Mouse (Mus musculus) ES-E14 (cell line): Measurements from ENCODE around the gene Slc41a2. TPM values are rescaled to one million over a fixed set of nuclear protein-coding genes. Genes with fewer than 3 reads are reported as not detected.

ENCODE experiments used
- DNase-seq: peaks from one replicate; pipeline ENCODE4 v3.0.0-alpha.2; 2013; ENCODE audit warnings: low read depth, low spot score
- H3K27ac ChIP-seq: 2 replicates; pipeline ENCODE4 v1.5.1; 2012; ENCODE audit warnings: low read depth, mild to moderate bottlenecking, low read length, moderate library complexity, mixed read lengths; ENCODE audit not compliant: poor library complexity, insufficient read depth, severe bottlenecking
- H3K36me3 ChIP-seq: 2 replicates; pipeline ENCODE4 v1.6.1; 2012; ENCODE audit warnings: mild to moderate bottlenecking, low read length, moderate library complexity, mixed read lengths; ENCODE audit not compliant: control insufficient read depth, poor library complexity, insufficient read depth, severe bottlenecking
- H3K4me1 ChIP-seq, 2 experiments: fragments of 150-350 bp in 1 of 2; sonication (generic) in 1 of 2; 2 replicates each; pipeline ENCODE4 v1.6.1; 2012; ENCODE audit warnings: low read length in 2 of 2, mild to moderate bottlenecking in 1 of 2, mixed read lengths in 1 of 2; ENCODE audit not compliant: control insufficient read depth in 2 of 2, insufficient read depth in 2 of 2, poor library complexity in 1 of 2
- H3K4me3 ChIP-seq, 2 experiments: fragments of 150-350 bp in 1 of 2; sonication (generic) in 1 of 2; 2 replicates each; pipeline ENCODE4 v1.5.1; 2012; ENCODE audit warnings: low read length in 2 of 2, low read depth in 1 of 2, mild to moderate bottlenecking in 1 of 2, mixed read lengths in 1 of 2; ENCODE audit not compliant: insufficient read depth in 1 of 2, poor library complexity in 1 of 2, severe bottlenecking in 1 of 2
- H3K9ac ChIP-seq: 2 replicates; pipeline ENCODE4 v1.6.1; 2012; ENCODE audit warnings: low read depth, mild to moderate bottlenecking, low read length, mixed read lengths; ENCODE audit not compliant: poor library complexity, insufficient read depth, severe bottlenecking
- H3K9me3 ChIP-seq: fragments of 150-350 bp; sonication (generic); 2 replicates; pipeline ENCODE4 v1.6.1; 2012; ENCODE audit warnings: low read depth, mild to moderate bottlenecking, low read length; ENCODE audit not compliant: control insufficient read depth, insufficient read depth
- CHD2 ChIP-seq: IDR thresholded peaks from 2 replicates; pipeline ENCODE4 v1.6.1; 2014; ENCODE audit warnings: mild to moderate bottlenecking, low read depth, low read length, inconsistent platforms
- HCFC1 ChIP-seq: IDR thresholded peaks from 2 replicates; pipeline ENCODE4 v1.6.1; 2012; ENCODE audit warnings: low read length, inconsistent platforms, borderline replicate concordance; ENCODE audit not compliant: insufficient read depth
- MAFK ChIP-seq: IDR thresholded peaks from 2 replicates; pipeline ENCODE4 v1.6.1; 2014; ENCODE audit warnings: mild to moderate bottlenecking, low read depth, low read length, inconsistent platforms; ENCODE audit not compliant: insufficient read depth
- ZC3H11A ChIP-seq: IDR thresholded peaks from 2 replicates; pipeline ENCODE4 v1.6.1; 2012; ENCODE audit warnings: low read depth, mild to moderate bottlenecking, inconsistent platforms, low read length, borderline replicate concordance
- ZNF384 ChIP-seq: IDR thresholded peaks from 2 replicates; pipeline ENCODE4 v1.6.1; 2012; ENCODE audit warnings: low read depth, low read length, inconsistent platforms
- in situ Hi-C, 2 experiments: fragments of 600-800 bp; cut with MboI; formaldehyde crosslinking; loops; one replicate each; pipeline ENCODE4 v1.15.1; 2025; ENCODE audit warnings: low sequenced_read_pairs in 2 of 2, inconsistent platforms in 1 of 2; ENCODE audit not compliant: unreplicated experiment in 2 of 2
- total RNA-seq: library from RNA; depleted of rRNA; stranded (reverse); fragments of 300-350 nt; gene quantifications from 2 replicates; pipeline ENCODE4 v1.2.3, GENCODE M21; 2012

The Slc41a2 gene
- total RNA-seq, 1 experiment = 1.1 TPM

GRCm38 (mm10) chr10:83301687-83302086 is 36.0 kb downstream of the Slc41a2 start:
- H3K9ac ChIP-seq = no peak overlapping the region; the same call in 1 of the 2 replicates
- no peak for DNase-seq
- H3K9me3 ChIP-seq = no peaks in the 10 kb centered on the region
- no peak overlapping the region for H3K4me3 ChIP-seq
- no peak overlapping the region for H3K27ac ChIP-seq
- in situ Hi-C loops = no loop called here
- no peak for TF ChIP-seq HCFC1
- TF ChIP-seq MAFK = no peak
- no peak for TF ChIP-seq ZNF384
- TF ChIP-seq CHD2 = no peak
- no peak for TF ChIP-seq ZC3H11A
- H3K36me3 ChIP-seq = no peaks in the 10 kb centered on the region
- no peaks in the 10 kb centered on the region for H3K4me1 ChIP-seq

DNA sequence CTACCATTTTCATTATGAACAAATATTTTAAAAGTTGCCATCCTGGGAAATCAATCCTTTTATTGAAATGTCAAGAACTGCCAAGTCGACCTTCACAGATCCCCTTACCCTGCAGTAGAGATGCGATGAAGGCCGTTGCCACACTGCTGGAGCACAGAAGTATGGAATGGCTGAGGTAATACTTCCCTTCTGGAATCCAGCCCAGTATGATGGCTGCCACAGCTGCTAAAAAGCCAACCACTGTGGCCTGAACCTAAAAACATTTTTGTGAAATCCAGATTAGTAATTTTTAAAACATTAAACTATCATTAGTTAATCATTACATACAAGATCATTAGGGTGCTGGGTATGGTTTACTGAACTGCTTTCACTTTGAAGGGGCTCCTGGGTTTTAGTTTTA is 36.6 kb downstream of the Slc41a2 start:
- no peak overlapping the region for H3K4me3 ChIP-seq
- no peaks in the 10 kb centered on the region for H3K4me1 ChIP-seq
- H3K9me3 ChIP-seq = no peaks in the 10 kb centered on the region
- in situ Hi-C loops = no loop called here
- TF ChIP-seq HCFC1 (no peak), ZNF384 (no peak), MAFK (no peak), CHD2 (no peak), ZC3H11A (no peak)
- H3K36me3 ChIP-seq = no peaks in the 10 kb centered on the region
- H3K27ac ChIP-seq = no peak overlapping the region
- DNase-seq = no peak
- no peak overlapping the region for H3K9ac ChIP-seq

GRCm38 (mm10) chr10:83297017-83297416 is 40.7 kb downstream of the Slc41a2 start:
- Histone ChIP-seq H3K9ac (no peak overlapping the region), H3K27ac (no peak overlapping the region), H3K4me3 (no peak overlapping the region), H3K9me3 (no peaks in the 10 kb centered on the region), H3K4me1 (no peaks in the 10 kb centered on the region), H3K36me3 (no peaks in the 10 kb centered on the region)
- no peak for TF ChIP-seq ZC3H11A
- TF ChIP-seq HCFC1 = no peak
- TF ChIP-seq CHD2 = no peak
- TF ChIP-seq ZNF384 = no peak
- no peak for TF ChIP-seq MAFK
- in situ Hi-C loops = no loop called here
- DNase-seq = no peak

DNA sequence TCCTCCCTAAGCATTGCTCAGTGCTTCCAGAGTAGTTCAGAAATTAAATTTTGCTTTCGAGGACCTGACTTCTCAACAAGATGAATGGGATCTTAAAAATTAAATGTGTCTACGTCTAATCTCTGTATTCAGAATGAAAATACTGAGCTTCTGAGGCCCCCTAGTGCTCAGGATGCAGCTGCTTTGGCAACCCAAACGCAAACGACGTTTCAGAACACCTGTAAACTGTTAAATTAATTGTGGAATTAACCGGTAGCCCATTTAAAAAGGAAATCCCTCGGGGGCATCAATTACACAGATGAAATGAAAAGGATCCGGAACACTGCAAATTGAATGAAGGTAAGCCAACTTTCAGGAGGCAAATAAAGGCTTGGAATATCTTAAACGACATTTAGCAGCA is 42.9 kb downstream of the Slc41a2 start:
- no peak for DNase-seq

GRCm38 (mm10) chr10:83293352-83293751 is 44.3 kb downstream of the Slc41a2 start:
- Histone ChIP-seq H3K4me3 (no peak overlapping the region), H3K9me3 (no peaks in the 10 kb centered on the region), H3K36me3 (no peaks in the 10 kb centered on the region), H3K4me1 (no peaks in the 10 kb centered on the region), H3K27ac (no peak overlapping the region), H3K9ac (no peak overlapping the region)
- in situ Hi-C loops = no loop called here
- DNase-seq = no peak
- no peak for TF ChIP-seq ZC3H11A
- TF ChIP-seq CHD2 = no peak

More for the DNA sequence above, 42.9 kb downstream of the Slc41a2 start:
- no peaks in the 10 kb centered on the region for H3K4me1 ChIP-seq
- in situ Hi-C loops = no loop called here
- H3K4me3 ChIP-seq = no peak overlapping the region
- no peak overlapping the region for H3K27ac ChIP-seq
- H3K9ac ChIP-seq = no peak overlapping the region
- no peaks in the 10 kb centered on the region for H3K36me3 ChIP-seq
- TF ChIP-seq HCFC1 (no peak), MAFK (no peak), CHD2 (no peak), ZC3H11A (no peak), ZNF384 (no peak)
- H3K9me3 ChIP-seq = no peaks in the 10 kb centered on the region
